Mouse (Mus musculus) midbrain, embryonic 16.5 days (tissue): ENCODE measurements around the gene Hamp2. TPM values are rescaled to one million over a fixed set of nuclear protein-coding genes. Genes with fewer than 3 reads are reported as not detected.
"Not testable (repeated sequence)": the region's sequence is repeated elsewhere in the genome, so short reads cannot be mapped to it uniquely, and the experiment has no call there.

Experiments used
- ATAC-seq: fragments of 200-750 bp; cut with Nextera tagmentation; 2 replicates; pipeline ENCODE4 v1.8.0; 2017; ENCODE audit warnings: moderate TSS enrichment
- H3K27ac ChIP-seq: fragments of 300-500 bp; sonication (generic); 2 replicates; pipeline ENCODE4 v1.5.1; 2014; ENCODE audit warnings: mild to moderate bottlenecking, low read length, mixed read lengths
- H3K27me3 ChIP-seq: fragments of 300-500 bp; sonication (generic); 2 replicates; pipeline ENCODE4 v1.6.1; 2014; ENCODE audit warnings: low read depth, low read length, mixed read lengths; ENCODE audit not compliant: control insufficient read depth, insufficient read depth
- H3K36me3 ChIP-seq: fragments of 300-500 bp; sonication (generic); 2 replicates; pipeline ENCODE4 v1.6.1; 2014; ENCODE audit warnings: mild to moderate bottlenecking, low read length, moderate library complexity, mixed read lengths; ENCODE audit not compliant: control insufficient read depth, insufficient read depth
- H3K4me1 ChIP-seq: fragments of 300-500 bp; sonication (generic); 2 replicates; pipeline ENCODE4 v1.6.1; 2014; ENCODE audit warnings: mild to moderate bottlenecking, low read length, mixed read lengths; ENCODE audit not compliant: control insufficient read depth, insufficient read depth
- H3K4me2 ChIP-seq: fragments of 300-500 bp; sonication (generic); 2 replicates; pipeline ENCODE4 v1.6.1; 2014; ENCODE audit warnings: mild to moderate bottlenecking, low read length, mixed read lengths
- H3K4me3 ChIP-seq: fragments of 300-500 bp; sonication (generic); 2 replicates; pipeline ENCODE4 v1.5.1; 2014; ENCODE audit warnings: low read depth, mild to moderate bottlenecking, low read length, moderate library complexity, mixed read lengths
- H3K9ac ChIP-seq: fragments of 300-500 bp; sonication (generic); 2 replicates; pipeline ENCODE4 v1.6.1; 2014; ENCODE audit warnings: low read depth, low read length, mixed read lengths
- H3K9me3 ChIP-seq: fragments of 300-500 bp; sonication (generic); replicated peaks from 2 replicates; pipeline ENCODE4 v1.6.1; 2014; ENCODE audit warnings: mild to moderate bottlenecking, low read length, mixed read lengths; ENCODE audit not compliant: control insufficient read depth, poor library complexity, severe bottlenecking
- WGBS: fragments of 180-500 bp; shearing (Covaris S2); extraction: QIAGEN DNeasy Blood & Tissue Kit; methylation state at CpG from one replicate; pipeline ENCODE4 v1.1.7; 2014; 5-methylcytosine and 5-hydroxymethylcytosine counted together
- polyA plus RNA-seq: library from polyadenylated mRNA; unstranded; fragments of >200 nt; fragmentation: Nextera tagmentation; extraction: Ambion mirVana; gene quantifications from 2 replicates; pipeline ENCODE4 v1.2.1, GENCODE M21; 2015

The Hamp2 gene
- polyA plus RNA-seq, 1 experiment from 2014 or later, result not detected

GRCm38 (mm10) chr7:30943909-30944635 is 19.6 kb upstream of the Hamp2 start, which contains the start of gene Hamp:
Hamp (minus strand) TSS chr7:30944032.
- Histone ChIP-seq H3K9me3 (no peaks in the 10 kb centered on the region), H3K27ac (no peak within 1 kb of the TSS), H3K9ac (no peak within 1 kb of the TSS), H3K4me3 (no peak within 1 kb of the TSS), H3K27me3 (no peaks in the 10 kb centered on the region), H3K4me1 (no peaks in the 10 kb centered on the region), H3K4me2 (no peak within 1 kb of the TSS), H3K36me3 (no peaks in the 10 kb centered on the region)
- no peak for ATAC-seq
- 74% methylated on average over 9 of the region's 9 CpGs for whole genome bisulfite sequencing

GRCm38 (mm10) chr7:30942365-30942764 is 17.9 kb upstream of the Hamp2 start:
- H3K27ac ChIP-seq, H3K9me3 ChIP-seq, H3K4me3 ChIP-seq, H3K4me1 ChIP-seq, H3K4me2 ChIP-seq, ATAC-seq, H3K36me3 ChIP-seq, H3K9ac ChIP-seq, H3K27me3 ChIP-seq: not testable (repeated sequence)
- WGBS, result 60% methylated on average over 3 of the region's 3 CpGs

DNA sequence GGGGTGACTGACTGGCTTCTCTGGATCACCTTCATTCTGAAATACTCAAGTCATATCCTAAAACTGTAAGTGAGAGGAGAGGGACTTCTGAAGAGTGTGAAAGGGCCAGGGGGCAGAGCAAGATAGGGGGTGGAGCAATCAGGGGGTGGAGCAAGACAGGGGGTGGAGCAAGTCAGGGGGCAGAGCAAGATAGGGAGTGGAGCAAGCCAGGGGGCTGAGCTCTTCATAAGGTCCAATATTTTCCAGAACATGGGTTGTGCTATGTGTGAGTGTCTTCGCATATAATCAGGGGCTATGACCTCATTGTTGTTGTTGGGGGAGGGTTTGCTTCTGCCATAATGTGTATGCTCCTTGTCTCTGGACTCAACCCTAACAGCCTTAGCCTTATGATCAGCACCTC is 15.6 kb upstream of the Hamp2 start:
- WGBS, result 89% methylated on average over 1 of the region's 1 CpGs
- not testable (repeated sequence) for H3K36me3 ChIP-seq, H3K4me1 ChIP-seq, H3K9ac ChIP-seq, ATAC-seq, H3K9me3 ChIP-seq, H3K4me2 ChIP-seq, H3K27me3 ChIP-seq, H3K27ac ChIP-seq, H3K4me3 ChIP-seq

GRCm38 (mm10) chr7:30935422-30936099 is 11.1 kb upstream of the Hamp2 start:
- H3K4me1 ChIP-seq, ATAC-seq, H3K9me3 ChIP-seq, H3K36me3 ChIP-seq, H3K4me3 ChIP-seq, H3K9ac ChIP-seq, H3K4me2 ChIP-seq, H3K27me3 ChIP-seq, H3K27ac ChIP-seq: not testable (repeated sequence)
- 81% methylated on average over 6 of the region's 6 CpGs for WGBS

GRCm38 (mm10) chr7:30924071-30924470 is 410 bp downstream of the Hamp2 start:
- WGBS, result 69% methylated on average over 3 of the region's 3 CpGs
- Histone ChIP-seq H3K27me3 (no peaks in the 10 kb centered on the region), H3K36me3 (no peaks in the 10 kb centered on the region), H3K27ac (no peak overlapping the region), H3K9ac (no peak overlapping the region), H3K4me1 (no peaks in the 10 kb centered on the region), H3K9me3 (no peaks in the 10 kb centered on the region), H3K4me2 (no peak overlapping the region), H3K4me3 (no peak overlapping the region)
- ATAC-seq, result no peak

DNA sequence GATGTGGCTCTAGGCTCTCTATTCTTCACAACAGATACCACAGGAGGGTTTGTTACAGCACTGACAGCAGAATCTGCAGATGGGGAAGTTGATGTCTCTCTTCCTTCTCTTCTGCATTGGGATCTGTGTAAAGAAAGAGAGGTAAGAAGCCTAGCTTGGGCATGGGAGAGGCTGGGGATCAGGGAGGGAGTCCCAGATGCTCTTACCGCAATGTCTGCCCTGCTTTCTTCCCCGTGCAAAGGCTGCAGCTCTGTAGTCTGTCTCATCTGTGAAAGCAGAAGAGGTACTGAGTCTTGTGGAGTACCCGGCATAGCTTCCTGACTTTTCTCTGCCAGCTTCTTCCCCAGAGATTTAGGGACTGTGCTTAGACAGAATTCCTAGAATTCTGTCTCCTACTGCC is 2.0 kb downstream of the Hamp2 start:
- WGBS, result 54% methylated on average over 3 of the region's 3 CpGs
- H3K9me3 ChIP-seq, H3K4me2 ChIP-seq, H3K27ac ChIP-seq, H3K4me1 ChIP-seq, H3K36me3 ChIP-seq, H3K9ac ChIP-seq, H3K4me3 ChIP-seq, H3K27me3 ChIP-seq, ATAC-seq: not testable (repeated sequence)

DNA sequence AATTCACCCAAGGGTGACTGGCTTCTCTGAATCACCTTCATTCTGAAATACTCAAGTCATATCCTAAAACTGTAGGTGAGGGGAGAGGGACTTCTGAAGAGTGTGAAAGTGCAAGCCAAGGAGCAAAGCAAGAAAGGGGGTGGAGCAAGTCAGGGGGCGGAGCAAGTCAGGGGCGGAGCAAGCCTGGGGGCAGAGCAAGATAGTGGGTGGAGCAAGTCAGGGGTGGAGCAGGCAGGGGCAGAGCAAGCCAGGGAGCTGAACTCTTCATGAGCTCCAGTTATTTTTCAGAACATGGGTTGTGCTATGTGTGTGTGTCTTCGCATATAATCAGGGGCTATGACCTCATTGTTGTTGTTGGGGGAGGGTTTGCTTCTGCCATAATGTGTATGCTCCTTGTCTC is 4.3 kb downstream of the Hamp2 start:
- no peak overlapping the region for H3K9ac ChIP-seq
- H3K27ac ChIP-seq, result no peak overlapping the region
- H3K27me3 ChIP-seq, result no peaks in the 10 kb centered on the region
- no peak for ATAC-seq
- no peaks in the 10 kb centered on the region for H3K36me3 ChIP-seq
- no peaks in the 10 kb centered on the region for H3K9me3 ChIP-seq
- WGBS, result 80% methylated on average over 3 of the region's 3 CpGs
- no peak overlapping the region for H3K4me3 ChIP-seq
- no peak overlapping the region for H3K4me2 ChIP-seq
- no peaks in the 10 kb centered on the region for H3K4me1 ChIP-seq

DNA sequence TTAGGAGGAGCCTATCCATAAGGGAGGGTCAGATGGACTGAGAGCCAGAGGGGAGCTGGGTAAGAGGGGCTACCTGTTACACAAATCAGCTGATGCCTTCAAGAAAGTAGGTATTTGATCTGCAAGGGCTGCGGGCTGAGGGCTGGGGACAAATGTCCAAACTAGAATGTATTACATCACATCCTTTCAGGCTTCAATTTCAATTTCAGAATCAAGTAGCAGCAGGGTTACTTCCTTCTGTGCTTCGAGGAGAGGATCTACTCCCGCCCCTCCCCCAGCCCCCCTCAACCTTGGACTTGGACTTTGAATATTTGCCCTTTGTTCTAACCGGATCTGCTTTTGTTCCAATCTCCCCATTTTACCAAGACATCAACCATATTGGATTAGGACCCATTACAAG is 7.3 kb downstream of the Hamp2 start:
- Histone ChIP-seq H3K4me1 (no peaks in the 10 kb centered on the region), H3K4me3 (no peak overlapping the region), H3K9ac (no peak overlapping the region), H3K9me3 (no peaks in the 10 kb centered on the region), H3K27ac (no peak overlapping the region), H3K36me3 (no peaks in the 10 kb centered on the region), H3K27me3 (no peaks in the 10 kb centered on the region), H3K4me2 (no peak overlapping the region)
- ATAC-seq, result no peak
- WGBS, result 55% methylated on average over 4 of the region's 4 CpGs

DNA sequence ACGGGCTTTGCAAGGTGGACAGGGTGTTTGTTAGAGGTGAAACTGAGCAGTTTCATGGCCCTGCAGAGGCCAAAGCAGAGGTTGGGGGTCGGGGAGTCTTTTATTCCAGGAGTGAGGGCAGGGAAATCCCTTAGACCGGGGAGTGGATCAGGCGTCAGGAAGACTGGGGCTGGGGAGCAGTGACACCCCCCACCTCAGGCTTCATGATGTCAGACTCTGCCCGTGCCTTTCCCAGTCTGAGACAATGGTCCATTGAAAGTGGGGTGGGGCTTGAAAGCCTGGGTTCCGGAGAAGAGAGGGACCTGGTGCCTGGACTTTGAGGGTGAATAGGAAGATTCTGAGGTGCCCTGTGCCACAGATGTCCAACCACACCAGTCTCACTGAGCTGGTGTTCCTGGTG is 7.8 kb downstream of the Hamp2 start:
- H3K4me1 ChIP-seq, result no peaks in the 10 kb centered on the region
- ATAC-seq, result no peak
- no peak overlapping the region for H3K27ac ChIP-seq
- no peaks in the 10 kb centered on the region for H3K9me3 ChIP-seq
- WGBS, result 18% methylated on average over 6 of the region's 6 CpGs
- no peak overlapping the region for H3K9ac ChIP-seq
- H3K4me3 ChIP-seq, result no peak overlapping the region
- H3K27me3 ChIP-seq, result no peaks in the 10 kb centered on the region
- no peaks in the 10 kb centered on the region for H3K36me3 ChIP-seq
- H3K4me2 ChIP-seq, result no peak overlapping the region
